Mouse (Mus musculus) spleen, adult 2 months (tissue): Measurements from ENCODE around the gene Haghl.

Experiments used
- CTCF ChIP-seq: fragments of 200-500 bp; IDR thresholded peaks from 2 replicates; pipeline ENCODE4 v1.5.1; 2011; ENCODE audit warnings: mild to moderate bottlenecking, inconsistent platforms; ENCODE audit not compliant: insufficient read depth, insufficient read length, insufficient replicate concordance; ENCODE audit errors: extremely low read depth
- POLR2A ChIP-seq: fragments of 200-500 bp; IDR thresholded peaks from 2 replicates; pipeline ENCODE4 v1.6.1; 2011; ENCODE audit warnings: low read depth, low read length, inconsistent platforms

DNA sequence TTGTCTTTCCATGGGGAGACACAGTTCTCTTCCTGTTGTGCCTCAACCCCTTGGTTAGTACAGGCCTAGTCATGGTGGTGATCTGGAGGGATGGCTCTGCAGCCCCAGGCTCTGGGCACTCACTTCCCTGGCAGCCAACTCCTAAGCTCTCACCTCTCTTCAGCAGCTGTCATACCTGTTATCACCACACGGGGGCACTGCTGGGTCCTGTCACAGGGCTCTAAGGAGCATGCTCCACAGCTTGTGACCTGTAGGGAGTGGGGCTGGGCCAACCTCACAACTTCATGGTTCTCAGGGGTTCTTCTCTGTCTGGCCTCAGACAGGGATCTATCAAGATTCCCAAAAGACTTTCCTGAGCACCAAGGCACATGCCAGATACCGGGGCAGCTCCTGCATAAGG lies 53.4 kb downstream of the Haghl start:
- TF ChIP-seq CTCF (peak; percentile 86; the same call in 1 of the 2 replicates), POLR2A (no peak)
